Mouse (Mus musculus) MEL (cell line): Measurements from ENCODE around the gene Hcfc1r1. TPM values are rescaled to one million over a fixed set of nuclear protein-coding genes. Genes with fewer than 3 reads are reported as not detected.

Experiments
- DNase-seq: peaks from one replicate; pipeline ENCODE4 v3.0.0; 2011; ENCODE audit warnings: low read depth, low spot score
- H3K27ac ChIP-seq: 2 replicates; pipeline ENCODE4 v1.5.1; 2012; ENCODE audit warnings: low read depth, mild to moderate bottlenecking, control low read depth, low read length, moderate library complexity; ENCODE audit not compliant: control insufficient read depth
- H3K27me3 ChIP-seq, 2 experiments: fragments of 150-350 bp in 1 of 2; sonication (generic) in 1 of 2; 2 replicates each; pipeline ENCODE4 v1.6.1; 2012; ENCODE audit warnings: low read length in 2 of 2, mild to moderate bottlenecking in 2 of 2, improper control_type of control experiment in 1 of 2, moderate library complexity in 1 of 2; ENCODE audit not compliant: insufficient read depth in 2 of 2, control insufficient read depth in 1 of 2
- H3K36me3 ChIP-seq, 2 experiments: 2 replicates each; pipeline ENCODE4 v1.6.1; 2012 to 2014; ENCODE audit warnings: low read length in 2 of 2, improper control_type of control experiment in 1 of 2, inconsistent platforms in 1 of 2, mild to moderate bottlenecking in 1 of 2; ENCODE audit not compliant: insufficient read depth in 2 of 2, control insufficient read depth in 1 of 2
- H3K4me1 ChIP-seq, 2 experiments: fragments of 150-350 bp in 1 of 2; sonication (generic) in 1 of 2; 2 replicates each; pipeline ENCODE4 v1.6.1; 2012; ENCODE audit warnings: low read length in 2 of 2, improper control_type of control experiment in 1 of 2, mild to moderate bottlenecking in 1 of 2; ENCODE audit not compliant: insufficient read depth in 2 of 2, control insufficient read depth in 1 of 2
- H3K4me3 ChIP-seq, 2 experiments: fragments of 150-350 bp in 1 of 2; sonication (generic) in 1 of 2; 2 replicates each; pipeline ENCODE4 v1.5.1; 2012; ENCODE audit warnings: low read depth in 2 of 2, low read length in 2 of 2, mild to moderate bottlenecking in 2 of 2, moderate library complexity in 2 of 2, control low read depth in 1 of 2, improper control_type of control experiment in 1 of 2; ENCODE audit not compliant: control insufficient read depth in 1 of 2, insufficient read depth in 1 of 2
- H3K79me2 ChIP-seq: 2 replicates; pipeline ENCODE4 v1.6.1; 2012; ENCODE audit warnings: mild to moderate bottlenecking, low read length, moderate library complexity; ENCODE audit not compliant: control insufficient read depth, poor library complexity, insufficient read depth
- H3K9ac ChIP-seq: 2 replicates; pipeline ENCODE4 v1.6.1; 2012; ENCODE audit warnings: low read depth, mild to moderate bottlenecking, control low read depth, low read length, moderate library complexity; ENCODE audit not compliant: control insufficient read depth, poor library complexity, severe bottlenecking
- H3K9me3 ChIP-seq: fragments of 150-350 bp; sonication (generic); replicated peaks from 2 replicates; pipeline ENCODE4 v1.6.1; 2012; ENCODE audit warnings: mild to moderate bottlenecking, low read length, improper control_type of control experiment, moderate library complexity; ENCODE audit not compliant: insufficient read depth
- CHD1 ChIP-seq: IDR thresholded peaks from 2 replicates; pipeline ENCODE4 v1.6.1; 2012; ENCODE audit warnings: low read depth, mild to moderate bottlenecking, inconsistent platforms, low read length, improper control_type of control experiment
- CHD2 ChIP-seq: IDR thresholded peaks from 2 replicates; pipeline ENCODE4 v1.6.1; 2011; ENCODE audit warnings: low read length, improper control_type of control experiment
- CTCF ChIP-seq, 3 experiments: IDR thresholded peaks in 2 of 3; conservative IDR thresholded peaks in 1 of 3; 2 replicates each; pipeline ENCODE4 v1.5.1; 2011 to 2012; ENCODE audit warnings: low read length in 3 of 3, low read depth in 2 of 3, mild to moderate bottlenecking in 2 of 3, improper control_type of control experiment in 1 of 3, inconsistent platforms in 1 of 3, mixed read lengths in 1 of 3, moderate library complexity in 1 of 3; ENCODE audit not compliant: control insufficient read depth in 1 of 3, insufficient read depth in 1 of 3, poor library complexity in 1 of 3, severe bottlenecking in 1 of 3
- E2F4 ChIP-seq: IDR thresholded peaks from 2 replicates; pipeline ENCODE4 v1.6.1; 2011; ENCODE audit warnings: low read depth, low read length, improper control_type of control experiment, borderline replicate concordance
- ELF1 ChIP-seq: IDR thresholded peaks from 2 replicates; pipeline ENCODE4 v1.6.1; 2014; ENCODE audit warnings: low read depth, mild to moderate bottlenecking, inconsistent platforms, low read length, improper control_type of control experiment, moderate library complexity
- EP300 ChIP-seq, 2 experiments: IDR thresholded peaks; 2 replicates each; pipeline ENCODE4 v1.6.1; 2011; ENCODE audit warnings: improper control_type of control experiment in 2 of 2, low read length in 2 of 2, low read depth in 1 of 2, mild to moderate bottlenecking in 1 of 2
- ETS1 ChIP-seq: IDR thresholded peaks from 2 replicates; pipeline ENCODE4 v1.6.1; 2012; ENCODE audit warnings: low read depth, mild to moderate bottlenecking, inconsistent platforms, low read length, improper control_type of control experiment, moderate library complexity
- HCFC1 ChIP-seq: IDR thresholded peaks from 2 replicates; pipeline ENCODE4 v1.6.1; 2012; ENCODE audit warnings: low read depth, mild to moderate bottlenecking, inconsistent platforms, low read length, improper control_type of control experiment, moderate library complexity
- JUND ChIP-seq: IDR thresholded peaks from 2 replicates; pipeline ENCODE4 v1.6.1; 2011; ENCODE audit warnings: low read depth, mild to moderate bottlenecking, improper control_type of control experiment, low read length
- KAT2A ChIP-seq: conservative IDR thresholded peaks from 2 replicates; pipeline ENCODE4 v1.6.1; 2012; ENCODE audit warnings: low read depth, low read length, improper control_type of control experiment, inconsistent platforms
- MAFK ChIP-seq: IDR thresholded peaks from 2 replicates; pipeline ENCODE4 v1.6.1; 2011; ENCODE audit warnings: low read depth, mild to moderate bottlenecking, low read length, improper control_type of control experiment, borderline replicate concordance
- MAZ ChIP-seq: IDR thresholded peaks from 2 replicates; pipeline ENCODE4 v1.6.1; 2012; ENCODE audit warnings: low read depth, mild to moderate bottlenecking, inconsistent platforms, low read length, improper control_type of control experiment
- MYC ChIP-seq: IDR thresholded peaks from 2 replicates; pipeline ENCODE4 v1.6.1; 2011; ENCODE audit warnings: low read depth, mild to moderate bottlenecking, low read length, improper control_type of control experiment, moderate library complexity
- NRF1 ChIP-seq: IDR thresholded peaks from 2 replicates; pipeline ENCODE4 v1.6.1; 2014; ENCODE audit warnings: low read depth, mild to moderate bottlenecking, inconsistent platforms, low read length, improper control_type of control experiment, moderate library complexity; ENCODE audit not compliant: poor library complexity, insufficient read depth, severe bottlenecking
- POLR2A ChIP-seq, 2 experiments: IDR thresholded peaks; 2 replicates each; pipeline ENCODE4 v1.6.1; 2011 to 2012; ENCODE audit warnings: low read length in 2 of 2, mild to moderate bottlenecking in 2 of 2, control low read depth in 1 of 2, improper control_type of control experiment in 1 of 2, low read depth in 1 of 2, moderate library complexity in 1 of 2; ENCODE audit not compliant: control insufficient read depth in 1 of 2, insufficient read depth in 1 of 2, poor library complexity in 1 of 2
- POLR2AphosphoS5 ChIP-seq: IDR thresholded peaks from 2 replicates; pipeline ENCODE4 v1.6.1; 2012; ENCODE audit warnings: low read depth, borderline replicate concordance, mild to moderate bottlenecking, inconsistent platforms, low read length, moderate library complexity, mixed read lengths
- RCOR1 ChIP-seq: IDR thresholded peaks from 2 replicates; pipeline ENCODE4 v1.6.1; 2012; ENCODE audit warnings: low read depth, mild to moderate bottlenecking, inconsistent platforms, low read length, improper control_type of control experiment
- SIN3A ChIP-seq: IDR thresholded peaks from 2 replicates; pipeline ENCODE4 v1.6.1; 2012; ENCODE audit warnings: low read length, improper control_type of control experiment, inconsistent platforms
- SMC3 ChIP-seq: IDR thresholded peaks from 2 replicates; pipeline ENCODE4 v1.6.1; 2011; ENCODE audit warnings: low read depth, low read length, improper control_type of control experiment
- TAL1 ChIP-seq: IDR thresholded peaks from 2 replicates; pipeline ENCODE4 v1.6.1; 2012; ENCODE audit warnings: mild to moderate bottlenecking, inconsistent platforms, low read length, moderate library complexity, mixed read lengths
- TCF12 ChIP-seq: IDR thresholded peaks from 2 replicates; pipeline ENCODE4 v1.6.1; 2014; ENCODE audit warnings: low read depth, mild to moderate bottlenecking, inconsistent platforms, low read length, improper control_type of control experiment, moderate library complexity
- USF1 ChIP-seq: IDR thresholded peaks from 2 replicates; pipeline ENCODE4 v1.6.1; 2014; ENCODE audit warnings: low read depth, mild to moderate bottlenecking, inconsistent platforms, low read length, improper control_type of control experiment, moderate library complexity
- USF2 ChIP-seq, 2 experiments: IDR thresholded peaks; 2 replicates each; pipeline ENCODE4 v1.6.1; 2011 to 2012; ENCODE audit warnings: improper control_type of control experiment in 2 of 2, low read length in 2 of 2, borderline replicate concordance in 1 of 2, inconsistent platforms in 1 of 2, low read depth in 1 of 2, mild to moderate bottlenecking in 1 of 2; ENCODE audit not compliant: insufficient read depth in 1 of 2
- ZC3H11A ChIP-seq: IDR thresholded peaks from 2 replicates; pipeline ENCODE4 v1.6.1; 2012; ENCODE audit warnings: low read depth, mild to moderate bottlenecking, inconsistent platforms, low read length, improper control_type of control experiment
- ZKSCAN1 ChIP-seq: IDR thresholded peaks from 2 replicates; pipeline ENCODE4 v1.6.1; 2012; ENCODE audit warnings: low read depth, mild to moderate bottlenecking, inconsistent platforms, low read length, improper control_type of control experiment, moderate library complexity
- ZMIZ1 ChIP-seq: IDR thresholded peaks from 2 replicates; pipeline ENCODE4 v1.6.1; 2012; ENCODE audit warnings: low read depth, mild to moderate bottlenecking, inconsistent platforms, low read length, improper control_type of control experiment, moderate library complexity
- polyA plus RNA-seq, 2 experiments: library from polyadenylated mRNA; stranded (reverse) in 1 of 2; unstranded in 1 of 2; fragments of >175 nt in 1 of 2; fragments of >200 nt in 1 of 2; gene quantifications; 2 replicates each; pipeline versions ENCODE4 v1.2.1 to v1.2.4; 2012; ENCODE audit warnings: low replicate concordance in 2 of 2, low read depth in 1 of 2; ENCODE audit not compliant: insufficient read length in 2 of 2, insufficient read depth in 1 of 2, missing spikeins in 1 of 2
- total RNA-seq: library from RNA; depleted of rRNA; stranded (reverse); fragments of 300-350 nt; gene quantifications from 2 replicates; pipeline ENCODE4 v1.2.3, GENCODE M21; 2012

Gene Hcfc1r1
- total and polyA plus RNA-seq, 3 experiments = 15.6 to 81.6 TPM; not detected in 1

DNA sequence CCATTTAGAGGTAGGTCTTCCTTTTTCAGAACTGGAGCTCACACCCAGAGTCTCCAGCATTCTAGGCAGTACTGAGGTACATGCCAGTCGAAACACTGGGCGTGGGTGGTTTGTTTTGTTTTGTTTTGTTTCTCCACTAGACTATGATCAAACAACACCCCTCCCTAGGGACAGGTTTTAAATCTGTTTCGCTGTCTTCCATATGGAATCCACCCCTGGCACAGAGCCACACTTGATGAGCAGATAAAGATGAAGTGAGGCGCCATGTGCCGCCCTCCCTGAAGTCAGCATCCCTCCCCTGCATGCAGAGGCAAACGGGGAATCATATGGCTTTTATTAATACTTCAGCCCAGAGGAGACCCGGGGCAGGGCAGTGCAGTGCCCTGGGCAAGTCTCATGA is 31.3 kb downstream of the Hcfc1r1 start:
- TF ChIP-seq SMC3 (no peak), ZMIZ1 (no peak), TCF12 (no peak), CTCF (IDR thresholded peaks at IDR 0.05 in 2 of 3, conservative IDR thresholded peaks at IDR 0.05 in 1 of 3; ENCODE audit: control insufficient read depth in 1 of 3, insufficient read depth in 1 of 3, low read depth in 2 of 3, low read length in 3 of 3, poor library complexity in 1 of 3, severe bottlenecking in 1 of 3) (no peak), USF1 (no peak), ZKSCAN1 (no peak), NRF1 (no peak), ETS1 (no peak), POLR2A (IDR thresholded peaks at IDR 0.05; ENCODE audit: control insufficient read depth in 1 of 2, insufficient read depth in 1 of 2, low read depth in 1 of 2, low read length in 2 of 2, poor library complexity in 1 of 2) (no peak), EP300 (IDR thresholded peaks at IDR 0.05; ENCODE audit: low read depth in 1 of 2, low read length in 2 of 2) (no peak), TAL1 (no peak), MAZ (no peak), CHD2 (no peak), RCOR1 (no peak), MAFK (no peak)
- H3K27me3 ChIP-seq = peaks cover 4 to 5% of the 10 kb centered on the region in 2 experiments; a peak in 3 of 4 replicates
- no peaks in the 10 kb centered on the region for H3K4me1 ChIP-seq
- H3K79me2 ChIP-seq = no peaks in the 10 kb centered on the region; the same call in 1 of the 2 replicates
- H3K9ac ChIP-seq = no peak overlapping the region
- no peak overlapping the region for H3K27ac ChIP-seq
- no peak overlapping the region for H3K4me3 ChIP-seq
- no peaks in the 10 kb centered on the region for H3K9me3 ChIP-seq
- no peaks in the 10 kb centered on the region for H3K36me3 ChIP-seq
- DNase-seq = no peak

DNA sequence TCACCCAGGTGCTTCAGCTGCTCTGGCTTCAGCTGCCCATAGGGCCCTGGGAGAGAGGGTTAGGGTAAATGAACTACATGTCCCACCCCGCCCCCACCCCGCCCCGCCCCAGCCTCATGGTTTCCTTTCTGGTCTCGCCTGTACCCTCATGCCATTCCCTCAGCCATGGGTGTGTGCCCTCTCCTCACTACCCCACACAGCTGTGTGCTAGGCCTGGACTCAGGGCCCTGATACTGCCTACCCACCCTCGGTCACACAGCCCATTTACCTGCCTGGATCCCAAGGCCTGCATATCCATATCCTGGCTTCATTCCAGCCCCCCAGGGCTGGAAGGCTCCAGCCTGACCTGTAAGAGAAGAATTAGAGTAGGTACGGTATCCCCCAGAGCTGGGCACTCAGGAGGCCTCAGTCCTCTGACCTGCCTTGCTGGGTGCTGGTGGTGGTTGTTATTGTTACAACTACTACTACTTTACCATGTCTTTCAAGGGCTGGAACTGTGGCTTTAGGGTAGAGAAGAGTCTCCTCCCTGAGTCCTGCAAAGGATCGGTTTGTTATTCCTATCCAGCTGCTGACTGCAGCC is 32.2 kb downstream of the Hcfc1r1 start:
- no peak for TF ChIP-seq CHD2
- TF ChIP-seq MYC = no peak
- no peak for TF ChIP-seq ZC3H11A
- TF ChIP-seq CTCF (IDR thresholded peaks at IDR 0.05 in 2 of 3, conservative IDR thresholded peaks at IDR 0.05 in 1 of 3; ENCODE audit: control insufficient read depth in 1 of 3, insufficient read depth in 1 of 3, low read depth in 2 of 3, low read length in 3 of 3, poor library complexity in 1 of 3, severe bottlenecking in 1 of 3) = no peak
- no peak for TF ChIP-seq SIN3A
- no peak for TF ChIP-seq KAT2A
- TF ChIP-seq ZMIZ1 = no peak
- TF ChIP-seq CHD1 = no peak
- no peak for TF ChIP-seq EP300 (IDR thresholded peaks at IDR 0.05; ENCODE audit: low read depth in 1 of 2, low read length in 2 of 2)
- no peak for TF ChIP-seq E2F4
- TF ChIP-seq HCFC1 = no peak
- no peak for TF ChIP-seq POLR2AphosphoS5
- no peak for TF ChIP-seq SMC3
- TF ChIP-seq RCOR1 = no peak
- TF ChIP-seq JUND = no peak
- no peak for TF ChIP-seq ELF1
- no peak for TF ChIP-seq USF2 (IDR thresholded peaks at IDR 0.05; ENCODE audit: borderline replicate concordance in 1 of 2, insufficient read depth in 1 of 2, low read depth in 1 of 2, low read length in 2 of 2)
- Histone ChIP-seq H3K4me3 (no peak overlapping the region), H3K4me1 (no peaks in the 10 kb centered on the region), H3K79me2 (no peaks in the 10 kb centered on the region), H3K9me3 (no peaks in the 10 kb centered on the region), H3K27me3 (peaks cover 7 to 10% of the 10 kb centered on the region in 2 experiments), H3K36me3 (no peaks in the 10 kb centered on the region), H3K27ac (no peak overlapping the region), H3K9ac (no peak overlapping the region)
- no peak for DNase-seq
